Mouse (Mus musculus): ENCODE results near the gene Zcchc8.

DNA sequence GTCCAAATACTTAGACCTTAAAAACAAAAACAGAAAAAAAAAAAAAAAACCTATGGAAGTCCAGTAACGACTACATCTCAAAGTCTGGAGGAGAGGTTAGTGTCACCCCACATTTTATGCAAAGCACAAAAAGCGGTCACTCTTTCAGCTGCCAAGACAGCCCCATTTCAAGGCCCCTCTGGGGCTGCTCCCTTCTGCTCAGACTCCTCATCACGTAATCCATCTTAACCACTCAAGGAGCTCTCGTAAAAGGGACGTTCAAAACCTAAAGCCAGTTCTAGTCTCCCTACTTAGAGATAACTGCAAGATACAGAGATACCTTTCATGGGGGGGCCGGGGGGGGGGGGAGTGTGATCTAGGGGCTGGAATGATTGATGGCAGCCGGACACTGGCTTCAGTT lies 56.6 kb downstream of the Zcchc8 start:
- TF ChIP-seq POLR2A (IDR thresholded peaks at IDR 0.05; ENCODE audit: insufficient read depth, low read depth, low read length) (no peak), CTCF (IDR thresholded peaks at IDR 0.05; ENCODE audit: insufficient read depth, low read depth, low read length) (no peak)
